Mouse (Mus musculus) forebrain, embryonic 10.5 days (tissue): ENCODE results near the gene Ldlrad3. TPM values are rescaled to one million over a fixed set of nuclear protein-coding genes. Genes with fewer than 3 reads are reported as not detected.

ENCODE experiments used
- DNase-seq: peaks from one replicate; pipeline ENCODE4 v3.0.0-alpha.2; 2017; ENCODE audit warnings: low spot score; ENCODE audit errors: extremely low spot score
- H3K27ac ChIP-seq: fragments of 300-500 bp; sonication (generic); 2 replicates; pipeline ENCODE4 v1.5.1; 2016; ENCODE audit warnings: mild to moderate bottlenecking
- H3K27me3 ChIP-seq: fragments of 300-500 bp; sonication (generic); 2 replicates; pipeline ENCODE4 v1.6.1; 2016; ENCODE audit warnings: mild to moderate bottlenecking; ENCODE audit not compliant: poor library complexity, severe bottlenecking
- H3K36me3 ChIP-seq: fragments of 300-500 bp; sonication (generic); replicated peaks from 2 replicates; pipeline ENCODE4 v1.6.1; 2016; ENCODE audit warnings: mild to moderate bottlenecking, moderate library complexity
- H3K4me1 ChIP-seq: fragments of 300-500 bp; sonication (generic); 2 replicates; pipeline ENCODE4 v1.6.1; 2016
- H3K4me3 ChIP-seq: fragments of 300-500 bp; sonication (generic); 2 replicates; pipeline ENCODE4 v1.5.1; 2016; ENCODE audit warnings: mild to moderate bottlenecking, moderate library complexity
- H3K9me3 ChIP-seq: fragments of 300-500 bp; sonication (generic); 2 replicates; pipeline ENCODE4 v1.6.1; 2016; ENCODE audit warnings: mild to moderate bottlenecking, moderate library complexity
- WGBS: fragments of 180-500 bp; shearing (Covaris S2); methylation state at CpG from one replicate; pipeline ENCODE4 v1.1.7; 2016; 5-methylcytosine and 5-hydroxymethylcytosine counted together
- polyA plus RNA-seq: library from polyadenylated mRNA; unstranded; fragments of >200 nt; fragmentation: Nextera tagmentation; extraction: Ambion mirVana; gene quantifications from 2 replicates; pipeline ENCODE4 v1.2.1, GENCODE M21; 2016

Ldlrad3 gene
- polyA plus RNA-seq, 1 experiment from 2014 or later, result 54.6 TPM

GRCm38 (mm10) chr2:101961391-101961790 lies 224.8 kb downstream of the Ldlrad3 start:
- WGBS, result 56% methylated on average over 1 of the region's 1 CpGs
- Histone ChIP-seq H3K9me3 (no peaks in the 10 kb centered on the region), H3K4me3 (no peak overlapping the region), H3K36me3 (no peaks in the 10 kb centered on the region), H3K27me3 (no peaks in the 10 kb centered on the region; the same call in 1 of the 2 replicates), H3K27ac (peak overlapping the region; percentile 56; the same call in 1 of the 2 replicates), H3K4me1 (peaks cover 68% of the 10 kb centered on the region)
- peak; percentile 12 for DNase-seq

- Histone ChIP-seq H3K36me3 (no peaks in the 10 kb centered on the region), H3K27me3 (no peaks in the 10 kb centered on the region; the same call in 1 of the 2 replicates), H3K4me3 (no peak overlapping the region), H3K9me3 (no peaks in the 10 kb centered on the region), H3K4me1 (peaks cover 67% of the 10 kb centered on the region), H3K27ac (peak overlapping the region; percentile 56)
- DNase-seq, result peak; percentile 11
- 89% methylated on average over 8 of the region's 8 CpGs for WGBS
These were observed 225.5 kb downstream of the Ldlrad3 start for GRCm38 (mm10) chr2:101960658-101961057.

GRCm38 (mm10) chr2:101956125-101956524 lies 230.1 kb downstream of the Ldlrad3 start:
- Histone ChIP-seq H3K9me3 (no peaks in the 10 kb centered on the region), H3K27me3 (no peaks in the 10 kb centered on the region), H3K4me3 (no peak overlapping the region), H3K36me3 (peaks cover 38% of the 10 kb centered on the region), H3K4me1 (peaks cover 36% of the 10 kb centered on the region), H3K27ac (peak overlapping the region; percentile 76; the same call in 1 of the 2 replicates)
- DNase-seq, result no peak
- 80% methylated on average over 10 of the region's 10 CpGs for WGBS

- Histone ChIP-seq H3K27ac (0 out of 2 replicates have a peak overlapping the region, but pooled peaks have one; percentile 2), H3K36me3 (peaks cover 47% of the 10 kb centered on the region), H3K9me3 (no peaks in the 10 kb centered on the region), H3K4me1 (peaks cover 44% of the 10 kb centered on the region), H3K27me3 (no peaks in the 10 kb centered on the region), H3K4me3 (no peak overlapping the region)
- 92% methylated on average over 8 of the region's 8 CpGs for WGBS
- no peak for DNase-seq
These were observed 233.2 kb downstream of the Ldlrad3 start for GRCm38 (mm10) chr2:101952951-101953361.

- Histone ChIP-seq H3K36me3 (peaks cover 47% of the 10 kb centered on the region), H3K4me1 (peaks cover 33% of the 10 kb centered on the region), H3K9me3 (no peaks in the 10 kb centered on the region), H3K27me3 (no peaks in the 10 kb centered on the region), H3K27ac (peak overlapping the region; percentile 56; the same call in 1 of the 2 replicates), H3K4me3 (no peak overlapping the region)
- WGBS, result 55% methylated on average over 7 of the region's 7 CpGs
- DNase-seq, result no peak
These were observed 235.3 kb downstream of the Ldlrad3 start for GRCm38 (mm10) chr2:101950716-101951520.

- H3K36me3 ChIP-seq, result no peaks in the 10 kb centered on the region
- H3K27me3 ChIP-seq, result no peaks in the 10 kb centered on the region
- no peak overlapping the region for H3K27ac ChIP-seq
- H3K9me3 ChIP-seq, result peaks cover 8% of the 10 kb centered on the region; the same call in 1 of the 2 replicates
- no peak overlapping the region for H3K4me3 ChIP-seq
- WGBS, result 98% methylated on average over 1 of the region's 1 CpGs
- no peaks in the 10 kb centered on the region for H3K4me1 ChIP-seq
- no peak for DNase-seq
These were observed 251.2 kb downstream of the Ldlrad3 start for GRCm38 (mm10) chr2:101935006-101935405.

GRCm38 (mm10) chr2:101933301-101933700 lies 252.9 kb downstream of the Ldlrad3 start:
- H3K36me3 ChIP-seq, result no peaks in the 10 kb centered on the region
- no peaks in the 10 kb centered on the region for H3K4me1 ChIP-seq
- 85% methylated on average over 3 of the region's 3 CpGs for WGBS
- H3K27ac ChIP-seq, result no peak overlapping the region
- no peak for DNase-seq
- H3K4me3 ChIP-seq, result no peak overlapping the region
- H3K9me3 ChIP-seq, result no peaks in the 10 kb centered on the region
- H3K27me3 ChIP-seq, result no peaks in the 10 kb centered on the region

- Histone ChIP-seq H3K4me3 (no peak overlapping the region), H3K36me3 (no peaks in the 10 kb centered on the region), H3K27me3 (no peaks in the 10 kb centered on the region), H3K9me3 (no peaks in the 10 kb centered on the region), H3K4me1 (no peaks in the 10 kb centered on the region), H3K27ac (no peak overlapping the region)
- no peak for DNase-seq
- WGBS, result 89% methylated on average over 14 of the region's 14 CpGs
These were observed 253.8 kb downstream of the Ldlrad3 start for GRCm38 (mm10) chr2:101932169-101932936.

GRCm38 (mm10) chr2:101925591-101926188 lies 260.5 kb downstream of the Ldlrad3 start:
- H3K4me1 ChIP-seq, result peaks cover 10% of the 10 kb centered on the region
- 68% methylated on average over 12 of the region's 12 CpGs for WGBS
- no peak for DNase-seq
- no peak overlapping the region for H3K4me3 ChIP-seq
- no peaks in the 10 kb centered on the region for H3K9me3 ChIP-seq
- no peaks in the 10 kb centered on the region for H3K36me3 ChIP-seq
- H3K27ac ChIP-seq, result peak overlapping the region; percentile 31; the same call in 1 of the 2 replicates
- no peaks in the 10 kb centered on the region for H3K27me3 ChIP-seq

- H3K27ac ChIP-seq, result no peak overlapping the region
These were observed 261.0 kb downstream of the Ldlrad3 start for GRCm38 (mm10) chr2:101925183-101925582.

GRCm38 (mm10) chr2:101923181-101923580 lies 263.0 kb downstream of the Ldlrad3 start:
- Histone ChIP-seq H3K36me3 (no peaks in the 10 kb centered on the region), H3K27ac (no peak overlapping the region), H3K9me3 (no peaks in the 10 kb centered on the region), H3K27me3 (no peaks in the 10 kb centered on the region), H3K4me1 (peaks cover 20% of the 10 kb centered on the region), H3K4me3 (no peak overlapping the region)
- 85% methylated on average over 4 of the region's 4 CpGs for WGBS
- DNase-seq, result no peak

More at GRCm38 (mm10) chr2:101925183-101925582, 261.0 kb downstream of the Ldlrad3 start:
- Histone ChIP-seq H3K36me3 (no peaks in the 10 kb centered on the region), H3K4me1 (peaks cover 13% of the 10 kb centered on the region), H3K9me3 (no peaks in the 10 kb centered on the region), H3K4me3 (no peak overlapping the region), H3K27me3 (no peaks in the 10 kb centered on the region)
- DNase-seq, result no peak
- WGBS, result 80% methylated on average over 3 of the region's 3 CpGs

- Histone ChIP-seq H3K27ac (no peak overlapping the region), H3K4me3 (no peak overlapping the region), H3K36me3 (no peaks in the 10 kb centered on the region), H3K9me3 (no peaks in the 10 kb centered on the region), H3K4me1 (peaks cover 20% of the 10 kb centered on the region), H3K27me3 (no peaks in the 10 kb centered on the region)
- WGBS, result 95% methylated on average over 4 of the region's 4 CpGs
- DNase-seq, result no peak
These were observed 263.9 kb downstream of the Ldlrad3 start for GRCm38 (mm10) chr2:101922302-101922701.
